Mouse (Mus musculus): ENCODE results near the gene Amer3.
"Not testable (repeated sequence)": the region's sequence is repeated elsewhere in the genome, so short reads cannot be mapped to it uniquely, and the experiment has no call there.

Gene Amer3

GRCm38 (mm10) chr1:34587298-34588096, 8.0 kb downstream of the Amer3 start:
- in situ Hi-C loops (cut with MboI; ENCODE audit: low pct_unique_long_range_greater_than_20kb in 1 of 2, low sequenced_read_pairs in 2 of 2, unreplicated experiment in 1 of 2): no loop called here

- in situ Hi-C loops (cut with MboI; ENCODE audit: low pct_unique_long_range_greater_than_20kb in 1 of 2, low sequenced_read_pairs in 2 of 2, unreplicated experiment in 1 of 2): no loop called here
Measured at GRCm38 (mm10) chr1:34600000-34600399, 20.5 kb downstream of the Amer3 start.

- in situ Hi-C loops (cut with MboI; ENCODE audit: low pct_unique_long_range_greater_than_20kb in 1 of 2, low sequenced_read_pairs in 2 of 2, unreplicated experiment in 1 of 2): no loop called here
Measured at GRCm38 (mm10) chr1:34601323-34602047, 22.0 kb downstream of the Amer3 start.

DNA sequence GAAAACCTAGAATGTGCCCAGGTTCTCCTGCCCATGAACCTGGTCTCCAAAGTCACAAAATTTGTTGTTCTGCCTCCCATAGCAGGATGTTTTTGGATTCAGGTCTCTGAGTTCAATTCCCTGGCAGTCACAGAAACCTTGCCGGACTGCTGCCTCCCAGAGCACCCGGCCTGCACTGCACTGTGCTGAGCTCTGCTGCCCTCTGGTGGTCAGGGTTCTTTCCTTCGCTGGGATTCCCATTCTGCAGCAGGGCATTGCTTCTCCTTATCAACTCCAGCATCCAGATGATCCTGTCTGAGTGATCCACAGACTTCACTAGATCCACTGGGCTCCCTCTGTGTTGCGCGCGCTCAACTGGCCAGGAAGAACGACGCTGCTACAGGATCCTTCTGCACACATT, 22.9 kb downstream of the Amer3 start:
- in situ Hi-C loops (cut with MboI; ENCODE audit: low pct_unique_long_range_greater_than_20kb in 1 of 2, low sequenced_read_pairs in 2 of 2, unreplicated experiment in 1 of 2): no loop called here

DNA sequence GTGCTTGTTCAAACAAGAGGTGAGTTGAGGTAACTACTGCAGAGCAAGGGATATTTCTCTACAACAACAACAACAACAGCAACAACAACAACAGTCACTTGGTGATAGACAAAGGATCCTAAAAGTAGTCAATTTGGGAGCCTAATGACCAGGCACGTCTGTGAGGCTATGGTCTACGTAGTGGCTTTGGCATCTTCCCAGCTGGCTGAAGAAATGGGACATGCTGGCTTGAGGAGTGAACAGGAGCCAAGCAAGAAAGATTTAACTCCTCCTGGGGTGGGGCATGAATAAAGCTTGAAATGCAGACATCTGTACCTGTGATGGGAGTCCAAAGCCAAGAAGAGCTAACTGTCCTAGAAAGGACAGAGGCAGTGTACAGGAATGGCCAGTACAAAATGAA, 34.3 kb downstream of the Amer3 start:
- in situ Hi-C loops (cut with MboI; ENCODE audit: low pct_unique_long_range_greater_than_20kb in 1 of 2, low sequenced_read_pairs in 2 of 2, unreplicated experiment in 1 of 2): no loop called here

DNA sequence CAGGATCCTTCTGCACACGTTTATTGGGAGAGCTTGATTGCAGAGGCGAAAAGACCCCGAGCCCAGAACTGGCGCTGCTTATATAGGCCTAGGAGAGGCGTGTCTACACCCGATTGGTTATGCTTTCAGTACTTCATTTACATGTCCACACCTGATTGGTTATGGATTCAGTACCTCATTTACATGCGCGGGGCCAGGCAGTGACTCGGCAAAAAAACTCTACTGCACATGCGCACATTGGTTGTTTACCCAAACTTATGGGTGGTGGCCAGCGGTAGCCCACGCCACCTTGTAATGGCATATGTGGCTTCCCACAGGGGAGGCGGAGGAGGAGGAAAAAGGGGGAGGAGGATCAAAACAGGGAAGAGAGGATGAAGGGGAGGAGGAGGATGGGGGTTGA, 40.7 kb downstream of the Amer3 start:
- in situ Hi-C loops (cut with MboI; ENCODE audit: low pct_unique_long_range_greater_than_20kb in 1 of 2, low sequenced_read_pairs in 2 of 2, unreplicated experiment in 1 of 2): not testable (repeated sequence)

- in situ Hi-C loops (cut with MboI; ENCODE audit: low pct_unique_long_range_greater_than_20kb in 1 of 2, low sequenced_read_pairs in 2 of 2, unreplicated experiment in 1 of 2): not testable (repeated sequence)
Measured at GRCm38 (mm10) chr1:34620761-34621160, 41.3 kb downstream of the Amer3 start.

DNA sequence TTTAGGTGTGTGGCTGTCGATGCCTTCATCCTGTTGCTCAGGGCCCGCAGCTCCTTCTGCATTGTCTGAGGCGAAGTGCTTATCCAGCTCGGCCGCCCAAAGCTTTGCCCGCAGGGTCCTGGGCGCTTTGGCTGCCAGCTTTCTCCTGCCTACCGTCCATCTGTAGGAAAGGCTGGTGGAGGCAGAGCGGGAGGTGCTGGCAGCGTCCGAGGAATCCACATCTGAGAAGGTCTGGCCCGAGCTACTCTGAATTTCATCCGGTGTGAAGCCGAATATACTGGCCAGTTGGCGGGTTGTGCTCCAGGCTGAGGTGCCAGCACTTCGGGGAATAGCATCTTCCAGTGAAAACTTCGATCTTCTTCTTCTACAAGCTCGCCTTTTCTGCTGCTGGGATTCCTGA, 56.3 kb downstream of the Amer3 start:
- in situ Hi-C loops (cut with MboI; ENCODE audit: low pct_unique_long_range_greater_than_20kb in 1 of 2, low sequenced_read_pairs in 2 of 2, unreplicated experiment in 1 of 2): no loop called here

Measured in mouse embryonic stem cell (cell line).